Mouse (Mus musculus): ENCODE results near the gene Txndc12. TPM values are rescaled to one million over a fixed set of nuclear protein-coding genes. Genes with fewer than 3 reads are reported as not detected.

Txndc12 gene
- polyA plus RNA-seq, 1 experiment: 68.9 TPM

- no peak for TF ChIP-seq CTCF (IDR thresholded peaks at IDR 0.05; ENCODE audit: low read depth, low read length)
- no peak for TF ChIP-seq POLR2A (IDR thresholded peaks at IDR 0.05; ENCODE audit: borderline replicate concordance, low read depth, low read length)
- H3K27ac ChIP-seq (ENCODE audit: insufficient read depth, low read depth, low read length): no peak overlapping the region
- H3K4me1 ChIP-seq (ENCODE audit: control insufficient read depth, insufficient read depth, low read length): peaks cover 5% of the 10 kb centered on the region; the same call in 1 of the 2 replicates
- H3K4me3 ChIP-seq (ENCODE audit: insufficient read depth, low read length): no peak overlapping the region
Measured at GRCm38 (mm10) chr4:108825677-108826076, 8.7 kb upstream of the Txndc12 start.

DNA sequence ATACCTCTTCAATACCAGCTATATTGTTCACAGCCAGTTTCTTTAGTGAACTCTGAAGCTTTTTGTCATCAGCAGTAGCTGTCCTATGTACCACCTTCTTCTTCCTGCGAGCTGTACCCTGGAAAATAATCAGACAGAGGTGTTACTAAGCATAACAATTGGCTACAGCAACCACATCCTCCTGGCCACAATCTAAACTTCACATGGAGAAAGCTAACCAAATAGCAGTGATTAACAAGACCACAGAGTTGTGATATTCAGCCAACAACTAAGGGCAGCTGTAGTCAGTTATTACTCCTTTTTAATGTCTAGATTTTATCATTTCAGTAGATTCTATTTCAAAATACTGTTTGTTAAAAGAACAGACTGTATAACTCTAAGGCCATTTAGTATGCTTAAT is 8.3 kb upstream of the Txndc12 start:
- H3K27ac ChIP-seq (ENCODE audit: insufficient read depth, low read depth, low read length): no peak overlapping the region
- H3K4me3 ChIP-seq (ENCODE audit: insufficient read depth, low read length): no peak overlapping the region
- peaks cover 5% of the 10 kb centered on the region; the same call in 1 of the 2 replicates for H3K4me1 ChIP-seq (ENCODE audit: control insufficient read depth, insufficient read depth, low read length)
- TF ChIP-seq CTCF (IDR thresholded peaks at IDR 0.05; ENCODE audit: low read depth, low read length) (no peak), POLR2A (IDR thresholded peaks at IDR 0.05; ENCODE audit: borderline replicate concordance, low read depth, low read length) (no peak)

DNA sequence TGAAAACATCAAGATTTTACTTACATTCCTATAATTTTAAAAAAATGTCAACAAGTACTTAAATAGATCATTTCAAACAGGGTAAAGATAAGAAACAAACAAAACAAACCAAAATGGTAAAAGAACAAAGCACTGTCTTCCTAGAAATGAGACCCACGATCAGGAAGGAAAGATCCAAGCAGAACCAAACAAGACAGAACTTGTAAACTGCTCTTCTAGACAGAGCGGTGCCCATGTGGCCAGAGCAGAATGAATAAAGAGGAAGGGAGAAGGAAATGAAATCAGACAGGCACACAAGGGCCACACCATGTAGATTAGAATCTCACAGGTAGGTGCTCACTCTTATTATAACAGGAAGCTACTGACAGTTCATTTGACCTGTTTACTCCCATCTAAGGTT is 7.8 kb upstream of the Txndc12 start:
- TF ChIP-seq CTCF (IDR thresholded peaks at IDR 0.05; ENCODE audit: low read depth, low read length) (no peak), POLR2A (IDR thresholded peaks at IDR 0.05; ENCODE audit: borderline replicate concordance, low read depth, low read length) (no peak)
- Histone ChIP-seq H3K4me3 (ENCODE audit: insufficient read depth, low read length) (no peak overlapping the region), H3K4me1 (ENCODE audit: control insufficient read depth, insufficient read depth, low read length) (peaks cover 6% of the 10 kb centered on the region), H3K27ac (ENCODE audit: insufficient read depth, low read depth, low read length) (no peak overlapping the region)

DNA sequence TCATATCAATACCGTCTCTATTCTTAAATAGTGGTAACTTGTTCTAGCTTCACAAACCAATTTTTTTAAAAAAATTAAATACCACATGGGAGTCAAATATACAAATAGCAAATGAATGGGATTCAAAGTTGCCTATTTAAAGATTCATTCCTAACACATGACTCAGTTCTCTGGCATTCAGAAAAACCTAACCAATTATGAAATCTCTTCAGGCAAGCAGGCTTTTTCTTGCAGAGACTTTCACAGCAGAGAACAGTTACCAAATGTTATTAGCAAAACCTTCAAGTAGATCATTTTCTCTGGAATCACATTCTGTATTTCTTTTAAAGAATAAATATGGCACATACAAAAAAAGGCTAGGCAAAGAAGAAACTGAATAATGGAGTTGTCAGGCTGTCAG is 3.7 kb upstream of the Txndc12 start:
- peaks cover 11% of the 10 kb centered on the region for H3K4me1 ChIP-seq (ENCODE audit: control insufficient read depth, insufficient read depth, low read length)
- TF ChIP-seq CTCF (IDR thresholded peaks at IDR 0.05; ENCODE audit: low read depth, low read length): no peak
- TF ChIP-seq POLR2A (IDR thresholded peaks at IDR 0.05; ENCODE audit: borderline replicate concordance, low read depth, low read length): no peak
- H3K27ac ChIP-seq (ENCODE audit: insufficient read depth, low read depth, low read length): no peak overlapping the region
- H3K4me3 ChIP-seq (ENCODE audit: insufficient read depth, low read length): no peak overlapping the region

GRCm38 (mm10) chr4:108832916-108833827 is 1.2 kb upstream of the Txndc12 start, which contains the start of gene Btf3l4:
Gene Btf3l4, minus strand, starts transcription at chr4:108833614.
- H3K4me1 ChIP-seq (ENCODE audit: control insufficient read depth, insufficient read depth, low read length): peaks cover 22% of the 10 kb centered on the region
- H3K4me3 ChIP-seq (ENCODE audit: insufficient read depth, low read length): peak within 1 kb of the TSS; percentile 99
- peak within 1 kb of the TSS; percentile 80 for H3K27ac ChIP-seq (ENCODE audit: insufficient read depth, low read depth, low read length)
- TF ChIP-seq CTCF (IDR thresholded peaks at IDR 0.05; ENCODE audit: low read depth, low read length) (no peak), POLR2A (IDR thresholded peaks at IDR 0.05; ENCODE audit: borderline replicate concordance, low read depth, low read length) (no peak)

DNA sequence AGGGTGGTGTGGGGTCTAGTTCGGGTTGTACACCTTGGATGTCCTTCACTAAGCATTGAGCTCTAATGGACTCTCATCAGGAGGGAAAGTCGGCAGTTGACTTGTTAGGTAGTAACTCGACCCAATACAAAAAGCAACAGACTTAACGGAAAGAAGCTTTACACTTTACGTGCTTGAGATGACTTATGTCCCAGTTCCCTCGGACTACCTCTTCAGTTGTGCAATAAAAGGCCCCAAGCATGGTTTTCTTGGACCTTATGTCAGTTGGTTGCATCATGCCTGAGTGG is 630 bp upstream of the Txndc12 start:
- peak overlapping the region; percentile 80 for H3K27ac ChIP-seq (ENCODE audit: insufficient read depth, low read depth, low read length)
- peak overlapping the region; percentile 99 for H3K4me3 ChIP-seq (ENCODE audit: insufficient read depth, low read length)
- TF ChIP-seq CTCF (IDR thresholded peaks at IDR 0.05; ENCODE audit: low read depth, low read length) (no peak), POLR2A (IDR thresholded peaks at IDR 0.05; ENCODE audit: borderline replicate concordance, low read depth, low read length) (no peak)
- peaks cover 26% of the 10 kb centered on the region for H3K4me1 ChIP-seq (ENCODE audit: control insufficient read depth, insufficient read depth, low read length)

- H3K4me3 ChIP-seq (ENCODE audit: insufficient read depth, low read length): peak overlapping the region; percentile 99
- H3K27ac ChIP-seq (ENCODE audit: insufficient read depth, low read depth, low read length): peak overlapping the region; percentile 80
- no peak for TF ChIP-seq POLR2A (IDR thresholded peaks at IDR 0.05; ENCODE audit: borderline replicate concordance, low read depth, low read length)
- no peak for TF ChIP-seq CTCF (IDR thresholded peaks at IDR 0.05; ENCODE audit: low read depth, low read length)
- peaks cover 24% of the 10 kb centered on the region for H3K4me1 ChIP-seq (ENCODE audit: control insufficient read depth, insufficient read depth, low read length)
Measured at GRCm38 (mm10) chr4:108834971-108835311, 540 bp downstream of the Txndc12 start.

- H3K27ac ChIP-seq (ENCODE audit: insufficient read depth, low read depth, low read length): peak overlapping the region; percentile 80; the same call in 1 of the 2 replicates
- TF ChIP-seq CTCF (IDR thresholded peaks at IDR 0.05; ENCODE audit: low read depth, low read length) (no peak), POLR2A (IDR thresholded peaks at IDR 0.05; ENCODE audit: borderline replicate concordance, low read depth, low read length) (no peak)
- peak overlapping the region; percentile 99 for H3K4me3 ChIP-seq (ENCODE audit: insufficient read depth, low read length)
- peaks cover 24% of the 10 kb centered on the region for H3K4me1 ChIP-seq (ENCODE audit: control insufficient read depth, insufficient read depth, low read length)
Measured at GRCm38 (mm10) chr4:108835496-108835895, 1.1 kb downstream of the Txndc12 start.

- Histone ChIP-seq H3K4me3 (ENCODE audit: insufficient read depth, low read length) (no peak overlapping the region), H3K27ac (ENCODE audit: insufficient read depth, low read depth, low read length) (no peak overlapping the region), H3K4me1 (ENCODE audit: control insufficient read depth, insufficient read depth, low read length) (peaks cover 20% of the 10 kb centered on the region)
- TF ChIP-seq CTCF (IDR thresholded peaks at IDR 0.05; ENCODE audit: low read depth, low read length) (no peak), POLR2A (IDR thresholded peaks at IDR 0.05; ENCODE audit: borderline replicate concordance, low read depth, low read length) (no peak)
Measured at GRCm38 (mm10) chr4:108838031-108838430, 3.6 kb downstream of the Txndc12 start.

GRCm38 (mm10) chr4:108841920-108842578 is 7.6 kb downstream of the Txndc12 start:
- Histone ChIP-seq H3K4me3 (ENCODE audit: insufficient read depth, low read length) (no peak overlapping the region), H3K27ac (ENCODE audit: insufficient read depth, low read depth, low read length) (no peak overlapping the region), H3K4me1 (ENCODE audit: control insufficient read depth, insufficient read depth, low read length) (peaks cover 13% of the 10 kb centered on the region)
- TF ChIP-seq POLR2A (IDR thresholded peaks at IDR 0.05; ENCODE audit: borderline replicate concordance, low read depth, low read length) (no peak), CTCF (IDR thresholded peaks at IDR 0.05; ENCODE audit: low read depth, low read length) (no peak)
